Comparison of ENCODE assay signal across 9 mouse cellular contexts in genomic region chr2:17880800-17881717, GRCm38 (mm10).
DNase-seq lines count a peak whose midpoint lies in the region; ATAC-seq lines count a peak whose summit lies in the region.
"Had no signal": no experiment of that assay in that cellular context is flagged by ENCODE, and none has a peak within 500 bp of the region (broad histone marks: within the 10 kb centered on the region; RNA-seq: fewer than 3 reads in every experiment).

No protein-coding gene starts in this region.

- H3K4me3 ChIP-seq in hindbrain, embryonic 11.5 days (ENCODE audit: low read depth, low read length) = no peak overlapping the region
- no peak overlapping the region for H3K4me3 ChIP-seq in hindbrain, embryonic 12.5 days
- H3K4me3 ChIP-seq in embryonic facial prominence, embryonic 10.5 days = no peak overlapping the region
- no peak overlapping the region for H3K4me3 ChIP-seq in forebrain, embryonic 15.5 days
- H3K4me3 ChIP-seq: erythroblast, embryonic 14.5 days; liver, embryonic 13.5 days had no signal

- H3K9me3 ChIP-seq in hindbrain, embryonic 11.5 days (ENCODE audit: control insufficient read depth, low read length) = no peaks in the 10 kb centered on the region
- no peaks in the 10 kb centered on the region for H3K9me3 ChIP-seq in hindbrain, embryonic 12.5 days (replicated peaks)
- H3K9me3 ChIP-seq in embryonic facial prominence, embryonic 10.5 days = no peaks in the 10 kb centered on the region
- H3K9me3 ChIP-seq in forebrain, embryonic 15.5 days = no peaks in the 10 kb centered on the region
- H3K9me3 ChIP-seq: liver, embryonic 13.5 days had no signal

- no peaks in the 10 kb centered on the region for H3K27me3 ChIP-seq in hindbrain, embryonic 11.5 days (ENCODE audit: control insufficient read depth, insufficient read depth, low read length)
- H3K27me3 ChIP-seq in hindbrain, embryonic 12.5 days = no peaks in the 10 kb centered on the region
- no peaks in the 10 kb centered on the region for H3K27me3 ChIP-seq in embryonic facial prominence, embryonic 10.5 days (replicated peaks; ENCODE audit: low read depth, poor library complexity, severe bottlenecking)
- H3K27me3 ChIP-seq in forebrain, embryonic 15.5 days = no peaks in the 10 kb centered on the region
- H3K27me3 ChIP-seq: liver, embryonic 13.5 days had no signal

- H3K27ac ChIP-seq in hindbrain, embryonic 11.5 days (ENCODE audit: low read depth, low read length) = no peak overlapping the region
- H3K27ac ChIP-seq in hindbrain, embryonic 12.5 days = no peak overlapping the region
- peak overlapping the region; percentile 2; the same call in 1 of the 2 replicates for H3K27ac ChIP-seq in embryonic facial prominence, embryonic 10.5 days (replicated peaks)
- 0 out of 2 replicates have a peak overlapping the region, but pooled peaks have one; percentile 2 for H3K27ac ChIP-seq in forebrain, embryonic 15.5 days (replicated peaks)
- H3K27ac ChIP-seq: liver, embryonic 13.5 days had no signal

- no peaks in the 10 kb centered on the region for H3K4me1 ChIP-seq in hindbrain, embryonic 11.5 days (replicated peaks; ENCODE audit: control insufficient read depth, insufficient read depth, low read length)
- peaks cover 5% of the 10 kb centered on the region; the same call in 1 of the 2 replicates for H3K4me1 ChIP-seq in hindbrain, embryonic 12.5 days
- peaks cover 9% of the 10 kb centered on the region; the same call in 1 of the 2 replicates for H3K4me1 ChIP-seq in embryonic facial prominence, embryonic 10.5 days
- peaks cover 9% of the 10 kb centered on the region for H3K4me1 ChIP-seq in forebrain, embryonic 15.5 days
- H3K4me1 ChIP-seq: liver, embryonic 13.5 days had no signal

- no peaks in the 10 kb centered on the region for H3K36me3 ChIP-seq in hindbrain, embryonic 11.5 days (ENCODE audit: control insufficient read depth, insufficient read depth, low read length)
- no peaks in the 10 kb centered on the region for H3K36me3 ChIP-seq in hindbrain, embryonic 12.5 days
- no peaks in the 10 kb centered on the region for H3K36me3 ChIP-seq in embryonic facial prominence, embryonic 10.5 days (replicated peaks)
- H3K36me3 ChIP-seq in forebrain, embryonic 15.5 days = no peaks in the 10 kb centered on the region
- H3K36me3 ChIP-seq: liver, embryonic 13.5 days had no signal

- H3K4me2 ChIP-seq in hindbrain, embryonic 11.5 days (replicated peaks; ENCODE audit: low read depth, low read length) = no peak overlapping the region
- no peak overlapping the region for H3K4me2 ChIP-seq in hindbrain, embryonic 12.5 days (replicated peaks)
- no peak overlapping the region for H3K4me2 ChIP-seq in forebrain, embryonic 15.5 days (replicated peaks)
- H3K4me2 ChIP-seq: liver, embryonic 13.5 days had no signal

- no peak overlapping the region for H3K9ac ChIP-seq in hindbrain, embryonic 11.5 days (ENCODE audit: low read depth, low read length)
- no peak overlapping the region for H3K9ac ChIP-seq in hindbrain, embryonic 12.5 days
- no peak overlapping the region for H3K9ac ChIP-seq in forebrain, embryonic 15.5 days (replicated peaks)
- H3K9ac ChIP-seq: liver, embryonic 13.5 days had no signal

- DNase-seq in hindbrain, embryonic 11.5 days (ENCODE audit: low spot score) = peak; percentile 21
- no peak for DNase-seq in embryonic facial prominence, embryonic 10.5 days (ENCODE audit: low spot score)
- DNase-seq in lung, postnatal 25 days (ENCODE audit: low spot score) = peak; percentile 26
- no peak for DNase-seq in left cerebral cortex, adult 18-20 months (ENCODE audit: low spot score in 2 of 2)
- DNase-seq in cerebellum, adult 11-12 months = no peak
- DNase-seq: liver, embryonic 13.5 days had no signal

- ATAC-seq in hindbrain, embryonic 11.5 days (ENCODE audit: low FRiP score) = no peak
- no peak for ATAC-seq in hindbrain, embryonic 12.5 days (ENCODE audit: low FRiP score)
- peak; percentile 83 for ATAC-seq in forebrain, embryonic 15.5 days (replicated peaks)

- WGBS in hindbrain, embryonic 11.5 days = 33% methylated on average over 11 of the region's 11 CpGs
- 26% methylated on average over 11 of the region's 11 CpGs for WGBS in hindbrain, embryonic 12.5 days
- 46% methylated on average over 11 of the region's 11 CpGs for WGBS in embryonic facial prominence, embryonic 10.5 days
- WGBS in forebrain, embryonic 15.5 days = 15% methylated on average over 11 of the region's 11 CpGs

Comparison
In these comparisons a context has a peak if more than half of its experiments do, and no peak if none do; other contexts are left out.
1. DNase-seq: peak in hindbrain, embryonic 11.5 days (single experiment) and lung, postnatal 25 days (single experiment); none in embryonic facial prominence, embryonic 10.5 days (single experiment), left cerebral cortex, adult 18-20 months (0 of 2) and cerebellum, adult 11-12 months (single experiment).
2. H3K27ac ChIP-seq: peak in embryonic facial prominence, embryonic 10.5 days (single experiment) and forebrain, embryonic 15.5 days (single experiment); none in hindbrain, embryonic 11.5 days (single experiment) and hindbrain, embryonic 12.5 days (single experiment).